Mouse (Mus musculus) lung, postnatal 4 days (tissue): ENCODE results near the gene Map10.
A peak's percentile ranks its signal among the peaks of the same experiment; 100 is the strongest.

Experiments used
- DNase-seq, 2 experiments: peaks; one replicate each; pipeline ENCODE4 v3.0.0; 2021

The Map10 gene

GRCm38 (mm10) chr8:125669700-125670195 is at the start of gene Map10:
TSS of gene Map10 (plus strand) at chr8:125669818.
- DNase-seq: peak; percentile 88 to 93

- no peak for DNase-seq
These were observed 49.3 kb upstream of the Map10 start for GRCm38 (mm10) chr8:125620301-125620700.

DNA sequence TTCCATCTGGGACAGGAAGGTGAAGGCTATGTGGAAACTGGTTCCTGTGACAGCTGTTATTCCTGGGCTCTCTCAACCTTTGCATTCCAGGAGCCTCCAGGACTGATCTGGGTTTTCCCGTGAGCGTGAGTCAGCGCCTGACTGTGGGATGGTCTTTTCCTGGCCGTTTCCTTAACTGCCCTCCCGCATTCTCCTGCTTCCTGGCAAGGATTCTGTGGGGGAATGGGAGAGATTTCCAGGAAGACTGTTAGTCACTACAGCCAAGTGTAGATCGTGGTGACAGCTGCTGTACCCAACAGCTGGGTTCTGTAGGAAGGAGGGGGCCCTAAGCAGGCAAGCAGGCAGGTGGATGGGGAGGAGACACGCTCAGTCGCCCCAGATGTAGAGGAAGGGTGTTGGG is 45.3 kb upstream of the Map10 start:
- no peak for DNase-seq

DNA sequence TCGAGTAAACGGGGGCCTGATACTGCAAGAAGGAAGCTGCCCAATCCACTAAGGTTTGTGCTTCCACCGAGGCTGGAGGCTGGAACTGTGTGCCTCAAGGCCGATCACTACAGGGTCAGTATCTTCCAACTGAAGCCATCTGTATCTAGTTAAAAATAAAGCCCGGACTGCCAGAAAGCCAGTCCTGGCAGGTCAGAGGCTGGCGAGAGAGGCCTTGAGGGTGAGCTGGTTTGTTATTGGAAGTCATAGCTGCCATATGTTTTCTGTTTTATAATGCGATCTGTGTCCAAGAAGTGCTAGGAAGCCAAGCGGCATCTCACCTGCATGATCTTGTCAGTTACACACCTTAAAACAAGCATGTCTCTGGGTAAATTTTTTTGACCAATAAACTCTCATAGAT is 43.2 kb upstream of the Map10 start:
- DNase-seq: no peak

GRCm38 (mm10) chr8:125628834-125629233 is 40.8 kb upstream of the Map10 start:
- no peak for DNase-seq

DNA sequence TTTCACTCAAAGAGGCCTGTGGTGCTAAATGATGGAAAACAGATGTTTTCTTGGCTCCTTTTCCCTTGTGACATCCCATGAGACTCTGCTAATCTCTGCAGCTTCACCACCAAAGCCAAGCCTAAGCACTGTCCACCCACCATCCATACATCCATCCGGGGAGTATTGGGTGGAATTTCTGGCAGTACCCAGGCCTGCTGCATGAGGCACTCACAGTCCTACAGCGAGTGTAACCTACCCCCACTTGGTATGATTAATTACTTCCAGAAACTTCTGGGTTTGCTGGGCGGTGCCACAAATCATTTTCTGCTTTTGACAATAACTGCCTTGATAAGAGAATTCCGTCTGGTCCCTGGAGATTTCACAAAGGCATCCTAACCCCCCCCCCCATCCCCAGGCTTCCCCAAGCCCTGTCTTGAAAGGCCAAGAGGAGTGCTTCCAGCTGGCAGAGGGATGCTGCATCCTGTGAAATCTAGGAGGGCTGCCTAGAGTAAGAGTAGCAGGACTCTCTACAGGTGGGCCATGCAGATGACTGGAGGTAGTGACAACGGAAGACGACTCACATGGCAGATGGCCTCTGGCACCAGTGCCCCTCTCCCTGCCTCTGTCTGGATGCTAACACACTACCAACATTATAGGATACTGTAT is 31.1 kb upstream of the Map10 start:
- DNase-seq: no peak

- no peak for DNase-seq
These were observed 30.0 kb upstream of the Map10 start for GRCm38 (mm10) chr8:125639631-125640030.

- DNase-seq: no peak
These were observed 28.9 kb upstream of the Map10 start for GRCm38 (mm10) chr8:125640766-125641165.

GRCm38 (mm10) chr8:125641808-125642207 is 27.8 kb upstream of the Map10 start:
- DNase-seq: peak in 1 of 2 experiments; percentile 36

GRCm38 (mm10) chr8:125645757-125646478 is 23.7 kb upstream of the Map10 start:
- DNase-seq: no peak

DNA sequence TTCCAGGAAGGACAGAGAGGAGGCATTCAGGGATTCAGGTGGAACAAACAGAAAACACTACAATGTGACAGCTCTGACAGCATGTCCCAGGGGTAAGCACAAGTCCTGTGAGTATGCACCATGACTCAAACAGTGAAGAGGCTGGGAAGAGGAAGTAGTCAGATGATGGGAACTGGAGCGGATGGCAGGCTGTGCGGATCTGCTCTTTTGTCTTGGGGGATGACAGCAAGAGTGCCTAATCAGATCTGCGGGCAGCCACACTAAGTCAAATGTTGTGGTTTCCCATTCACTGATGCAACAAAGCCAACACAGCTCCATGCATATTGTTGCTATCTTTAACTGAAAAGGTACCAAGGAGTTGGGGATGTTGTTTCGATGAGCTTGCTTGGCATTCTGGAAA is 20.2 kb upstream of the Map10 start:
- no peak for DNase-seq

GRCm38 (mm10) chr8:125654821-125655220 is 14.8 kb upstream of the Map10 start:
- no peak for DNase-seq

DNA sequence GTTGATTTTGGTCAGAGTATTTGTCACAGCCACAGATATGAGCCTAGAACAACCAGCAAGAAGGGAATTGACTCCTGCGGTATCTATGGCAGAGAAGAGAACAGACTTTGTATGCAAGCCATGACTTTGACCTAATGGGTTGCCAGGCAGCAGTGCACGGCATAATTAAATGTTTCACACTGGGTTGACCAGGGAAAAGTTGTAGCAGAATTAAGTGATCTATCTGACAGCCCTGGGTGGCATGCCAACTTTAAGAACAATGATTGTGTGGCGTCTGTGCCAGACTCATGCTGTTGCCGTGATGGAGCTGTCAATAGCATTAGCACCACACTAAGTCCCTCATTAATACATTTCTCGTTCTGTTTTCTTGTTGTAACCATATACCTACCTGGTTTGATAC is 11.1 kb upstream of the Map10 start:
- no peak for DNase-seq

GRCm38 (mm10) chr8:125658926-125659325 is 10.7 kb upstream of the Map10 start:
- DNase-seq: no peak

- peak in 1 of 2 experiments; percentile 59 for DNase-seq
These were observed 9.2 kb upstream of the Map10 start for GRCm38 (mm10) chr8:125660397-125660796.

GRCm38 (mm10) chr8:125661958-125662668 is 7.5 kb upstream of the Map10 start:
- no peak for DNase-seq

DNA sequence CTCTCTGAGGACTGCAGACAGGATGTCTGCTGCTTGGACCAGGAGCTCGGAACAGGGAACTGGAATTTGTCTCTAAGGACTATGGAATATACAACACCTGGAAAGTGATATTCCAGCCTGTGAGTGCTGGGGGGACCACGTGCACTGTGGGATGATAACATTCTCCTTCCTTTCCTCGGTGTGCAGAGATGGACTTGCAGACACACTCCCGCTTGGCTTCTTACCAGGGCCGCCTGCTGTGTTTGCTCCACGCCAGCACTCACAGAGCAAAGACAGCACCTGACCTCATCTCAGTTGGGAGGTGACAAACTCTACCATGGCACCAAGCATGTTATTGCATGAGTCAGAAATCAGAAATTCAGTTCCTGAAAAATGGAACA is 7.0 kb upstream of the Map10 start:
- no peak for DNase-seq

DNA sequence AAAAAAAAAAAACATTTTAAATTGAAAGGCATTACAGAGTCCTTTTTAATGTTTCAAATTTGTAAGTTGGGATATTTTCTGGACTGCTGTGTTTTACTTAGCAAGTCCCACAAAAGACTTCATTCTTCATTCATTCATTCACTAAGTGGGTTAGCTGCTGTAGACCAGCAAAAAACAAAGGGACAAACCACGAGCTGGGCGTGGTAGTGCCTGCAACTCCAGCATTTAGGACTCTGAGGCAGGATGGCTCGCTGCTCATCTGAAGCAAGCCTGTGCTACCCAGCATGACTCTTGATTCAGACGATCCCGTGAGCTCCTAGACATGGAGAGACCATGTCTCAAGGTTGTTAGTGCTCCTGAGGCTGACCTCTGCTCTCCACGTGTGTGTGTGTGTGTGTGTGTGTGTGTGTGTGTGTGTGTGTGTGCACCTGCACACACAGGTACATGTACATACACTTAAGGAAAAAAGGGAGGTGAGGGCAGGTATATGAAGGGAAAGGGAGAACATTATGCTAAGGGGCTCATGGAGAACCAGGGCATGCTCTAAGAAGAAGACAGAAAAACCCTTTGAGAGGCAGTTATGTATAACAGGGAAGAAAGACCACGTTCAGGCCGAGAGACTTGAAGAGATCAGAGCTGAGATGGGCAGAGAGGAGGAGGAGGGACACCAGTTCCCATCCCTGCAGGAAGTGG is 4.3 kb upstream of the Map10 start:
- DNase-seq: no peak

GRCm38 (mm10) chr8:125665876-125666186 is 3.8 kb upstream of the Map10 start:
- DNase-seq: no peak

DNA sequence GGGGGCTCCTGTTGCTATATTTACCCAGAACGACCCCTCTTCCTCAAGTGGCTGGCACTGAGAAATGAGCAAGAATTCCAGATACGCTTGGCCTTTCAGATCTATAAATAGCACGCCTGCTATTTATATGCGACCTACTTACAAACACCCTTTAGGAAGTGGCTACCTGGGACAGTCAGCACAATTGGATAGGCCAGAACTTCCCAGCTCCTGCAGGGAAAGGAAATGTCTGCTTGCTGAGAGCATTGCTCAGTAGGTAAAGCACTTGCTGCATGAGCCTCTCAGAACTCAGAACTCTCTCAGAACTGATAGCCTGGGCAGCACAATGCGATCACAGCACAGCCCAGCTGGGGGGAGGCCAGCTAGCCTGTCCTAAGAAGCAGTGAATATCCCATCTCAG is 3.4 kb upstream of the Map10 start:
- no peak for DNase-seq

DNA sequence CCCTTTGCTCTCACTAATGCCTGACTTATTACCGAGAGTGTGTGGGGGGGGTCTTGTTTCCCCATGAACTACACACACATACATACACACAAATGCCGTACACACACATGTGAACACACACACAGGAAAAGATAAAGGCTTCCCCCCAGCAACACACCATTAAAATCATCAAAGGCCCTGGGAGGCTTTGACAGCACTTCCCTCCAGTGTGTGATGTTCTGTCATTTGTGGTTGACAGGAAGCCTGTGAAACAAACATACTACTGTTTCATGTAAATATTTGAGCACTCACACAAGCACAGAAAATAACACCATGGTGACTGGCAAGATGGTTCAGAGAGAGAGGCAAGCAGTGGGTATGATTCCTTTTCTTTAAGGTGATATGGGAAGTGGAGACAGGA is 2.4 kb upstream of the Map10 start:
- no peak for DNase-seq

DNA sequence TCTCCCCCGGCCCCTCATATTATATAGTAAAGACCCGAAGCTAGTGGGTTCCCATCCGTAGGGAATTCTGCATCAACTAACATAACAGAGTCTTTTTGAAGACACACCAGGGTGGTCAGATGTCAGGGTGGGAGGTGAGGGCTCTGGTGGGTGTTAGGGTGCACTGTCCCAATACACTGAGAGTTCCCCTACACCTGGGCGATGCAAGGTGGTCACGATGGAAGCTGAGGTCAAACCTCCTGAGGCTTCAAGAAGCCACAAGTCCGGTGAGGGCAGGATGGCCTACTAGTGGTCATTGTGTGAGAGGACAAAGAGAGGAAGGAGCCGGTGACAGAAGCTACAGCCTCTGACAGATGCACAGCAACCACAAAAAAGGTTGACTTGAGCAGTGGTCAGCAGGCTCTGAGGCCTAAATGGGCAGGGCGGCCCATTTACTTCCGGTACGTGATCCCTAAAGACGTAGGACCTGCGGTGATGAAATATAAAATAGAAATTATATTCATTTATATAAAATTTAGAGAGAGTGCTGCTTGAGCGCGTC is 389 bp upstream of the Map10 start:
- no peak for DNase-seq

DNA sequence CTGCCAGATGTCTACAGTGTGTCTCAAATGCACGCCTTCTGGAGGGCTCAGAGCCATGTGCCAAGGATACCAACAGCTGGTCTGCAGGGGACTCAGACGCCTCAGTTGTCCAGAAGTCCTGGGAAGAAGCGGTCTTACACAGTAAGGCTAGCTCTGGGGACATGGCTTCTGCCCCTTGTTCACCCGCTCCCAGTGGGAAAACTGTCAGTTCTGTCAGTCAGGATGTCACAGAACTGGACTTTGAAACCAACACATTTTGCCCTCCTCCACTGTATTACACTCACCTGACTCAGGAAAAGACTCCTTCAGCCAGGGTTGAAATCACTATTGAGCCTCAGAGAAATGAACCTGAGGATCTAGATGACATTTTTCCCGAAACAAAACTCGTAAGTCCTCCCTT is 802 bp downstream of the Map10 start:
- no peak for DNase-seq
